Mouse (Mus musculus): ENCODE results near the gene Foxn3. TPM values are rescaled to one million over a fixed set of nuclear protein-coding genes. Genes with fewer than 3 reads are reported as not detected.
A peak's percentile ranks its signal among the peaks of the same experiment; 100 is the strongest.

The Foxn3 gene
- polyA plus RNA-seq, 1 experiment: 91.0 TPM

GRCm38 (mm10) chr12:99215521-99216255, 347.7 kb downstream of the Foxn3 start:
- 39% methylated on average over 11 of the region's 11 CpGs for WGBS
- H3K4me1 ChIP-seq (ENCODE audit: control insufficient read depth, insufficient read depth, low read length): peaks cover 54% of the 10 kb centered on the region
- TF ChIP-seq CTCF (IDR thresholded peaks at IDR 0.05; ENCODE audit: insufficient read depth, low read depth, low read length) (no peak), POLR2A (IDR thresholded peaks at IDR 0.05; ENCODE audit: insufficient read depth, low read depth, low read length) (no peak)

GRCm38 (mm10) chr12:99214098-99214497, 349.3 kb downstream of the Foxn3 start:
- Histone ChIP-seq H3K27ac (ENCODE audit: insufficient read depth, low read depth, low read length) (no peak overlapping the region), H3K4me3 (ENCODE audit: insufficient read depth, low read depth, low read length) (no peak overlapping the region), H3K4me1 (ENCODE audit: control insufficient read depth, insufficient read depth, low read length) (peaks cover 51% of the 10 kb centered on the region)
- TF ChIP-seq CTCF (IDR thresholded peaks at IDR 0.05; ENCODE audit: insufficient read depth, low read depth, low read length) (no peak), POLR2A (IDR thresholded peaks at IDR 0.05; ENCODE audit: insufficient read depth, low read depth, low read length) (no peak)
- 59% methylated on average over 5 of the region's 5 CpGs for WGBS

More at GRCm38 (mm10) chr12:99215521-99216255, 347.7 kb downstream of the Foxn3 start:
- Histone ChIP-seq H3K27ac (ENCODE audit: insufficient read depth, low read depth, low read length) (peak overlapping the region; percentile 34; the same call in 1 of the 2 replicates), H3K4me3 (ENCODE audit: insufficient read depth, low read depth, low read length) (no peak overlapping the region)

GRCm38 (mm10) chr12:99213218-99213617, 350.2 kb downstream of the Foxn3 start:
- TF ChIP-seq POLR2A (IDR thresholded peaks at IDR 0.05; ENCODE audit: insufficient read depth, low read depth, low read length): no peak
- TF ChIP-seq CTCF (IDR thresholded peaks at IDR 0.05; ENCODE audit: insufficient read depth, low read depth, low read length): no peak

GRCm38 (mm10) chr12:99209801-99210200, 353.6 kb downstream of the Foxn3 start:
- H3K4me1 ChIP-seq (ENCODE audit: control insufficient read depth, insufficient read depth, low read length): peaks cover 24% of the 10 kb centered on the region
- no peak for TF ChIP-seq CTCF (IDR thresholded peaks at IDR 0.05; ENCODE audit: insufficient read depth, low read depth, low read length)
- no peak for TF ChIP-seq POLR2A (IDR thresholded peaks at IDR 0.05; ENCODE audit: insufficient read depth, low read depth, low read length)
- WGBS: 86% methylated on average over 8 of the region's 8 CpGs
- H3K4me3 ChIP-seq (ENCODE audit: insufficient read depth, low read depth, low read length): no peak overlapping the region
- H3K27ac ChIP-seq (ENCODE audit: insufficient read depth, low read depth, low read length): no peak overlapping the region

More at GRCm38 (mm10) chr12:99213218-99213617, 350.2 kb downstream of the Foxn3 start:
- peaks cover 44% of the 10 kb centered on the region for H3K4me1 ChIP-seq (ENCODE audit: control insufficient read depth, insufficient read depth, low read length)
- no peak overlapping the region for H3K27ac ChIP-seq (ENCODE audit: insufficient read depth, low read depth, low read length)
- H3K4me3 ChIP-seq (ENCODE audit: insufficient read depth, low read depth, low read length): no peak overlapping the region
- WGBS: 94% methylated on average over 12 of the region's 12 CpGs

- TF ChIP-seq CTCF (IDR thresholded peaks at IDR 0.05; ENCODE audit: insufficient read depth, low read depth, low read length): no peak
- TF ChIP-seq POLR2A (IDR thresholded peaks at IDR 0.05; ENCODE audit: insufficient read depth, low read depth, low read length): no peak
- Histone ChIP-seq H3K4me1 (ENCODE audit: control insufficient read depth, insufficient read depth, low read length) (peaks cover 14% of the 10 kb centered on the region), H3K4me3 (ENCODE audit: insufficient read depth, low read depth, low read length) (no peak overlapping the region), H3K27ac (ENCODE audit: insufficient read depth, low read depth, low read length) (no peak overlapping the region)
- WGBS: 85% methylated on average over 9 of the region's 9 CpGs
Measured at GRCm38 (mm10) chr12:99208251-99208650, 355.1 kb downstream of the Foxn3 start.

GRCm38 (mm10) chr12:99207014-99207612, 356.3 kb downstream of the Foxn3 start:
- TF ChIP-seq POLR2A (IDR thresholded peaks at IDR 0.05; ENCODE audit: insufficient read depth, low read depth, low read length) (no peak), CTCF (IDR thresholded peaks at IDR 0.05; ENCODE audit: insufficient read depth, low read depth, low read length) (no peak)
- Histone ChIP-seq H3K4me3 (ENCODE audit: insufficient read depth, low read depth, low read length) (no peak overlapping the region), H3K27ac (ENCODE audit: insufficient read depth, low read depth, low read length) (no peak overlapping the region), H3K4me1 (ENCODE audit: control insufficient read depth, insufficient read depth, low read length) (0 out of 2 replicates have a peak, but pooled peaks cover 4% of the 10 kb centered on the region)
- WGBS: 93% methylated on average over 15 of the region's 15 CpGs

GRCm38 (mm10) chr12:99205734-99206133, 357.6 kb downstream of the Foxn3 start:
- 95% methylated on average over 8 of the region's 8 CpGs for WGBS
- no peak for TF ChIP-seq CTCF (IDR thresholded peaks at IDR 0.05; ENCODE audit: insufficient read depth, low read depth, low read length)
- no peak for TF ChIP-seq POLR2A (IDR thresholded peaks at IDR 0.05; ENCODE audit: insufficient read depth, low read depth, low read length)
- H3K4me3 ChIP-seq (ENCODE audit: insufficient read depth, low read depth, low read length): no peak overlapping the region
- H3K27ac ChIP-seq (ENCODE audit: insufficient read depth, low read depth, low read length): no peak overlapping the region
- H3K4me1 ChIP-seq (ENCODE audit: control insufficient read depth, insufficient read depth, low read length): no peaks in the 10 kb centered on the region; the same call in 1 of the 2 replicates

- WGBS: 87% methylated on average over 5 of the region's 5 CpGs
- TF ChIP-seq POLR2A (IDR thresholded peaks at IDR 0.05; ENCODE audit: insufficient read depth, low read depth, low read length): no peak
- TF ChIP-seq CTCF (IDR thresholded peaks at IDR 0.05; ENCODE audit: insufficient read depth, low read depth, low read length): no peak
- peaks cover 11% of the 10 kb centered on the region for H3K4me1 ChIP-seq (ENCODE audit: control insufficient read depth, insufficient read depth, low read length)
Measured at GRCm38 (mm10) chr12:99199124-99199483, 364.3 kb downstream of the Foxn3 start.

GRCm38 (mm10) chr12:99198428-99199123, 364.8 kb downstream of the Foxn3 start:
- no peak overlapping the region for H3K27ac ChIP-seq (ENCODE audit: insufficient read depth, low read depth, low read length)
- TF ChIP-seq CTCF (IDR thresholded peaks at IDR 0.05; ENCODE audit: insufficient read depth, low read depth, low read length): no peak
- TF ChIP-seq POLR2A (IDR thresholded peaks at IDR 0.05; ENCODE audit: insufficient read depth, low read depth, low read length): no peak
- peaks cover 11% of the 10 kb centered on the region for H3K4me1 ChIP-seq (ENCODE audit: control insufficient read depth, insufficient read depth, low read length)
- WGBS: 93% methylated on average over 12 of the region's 12 CpGs
- H3K4me3 ChIP-seq (ENCODE audit: insufficient read depth, low read depth, low read length): no peak overlapping the region

More at GRCm38 (mm10) chr12:99199124-99199483, 364.3 kb downstream of the Foxn3 start:
- Histone ChIP-seq H3K4me3 (ENCODE audit: insufficient read depth, low read depth, low read length) (no peak overlapping the region), H3K27ac (ENCODE audit: insufficient read depth, low read depth, low read length) (no peak overlapping the region)

All from olfactory bulb, adult 2 months (tissue).